Mouse (Mus musculus): Measurements from ENCODE around the gene Ust.

DNA sequence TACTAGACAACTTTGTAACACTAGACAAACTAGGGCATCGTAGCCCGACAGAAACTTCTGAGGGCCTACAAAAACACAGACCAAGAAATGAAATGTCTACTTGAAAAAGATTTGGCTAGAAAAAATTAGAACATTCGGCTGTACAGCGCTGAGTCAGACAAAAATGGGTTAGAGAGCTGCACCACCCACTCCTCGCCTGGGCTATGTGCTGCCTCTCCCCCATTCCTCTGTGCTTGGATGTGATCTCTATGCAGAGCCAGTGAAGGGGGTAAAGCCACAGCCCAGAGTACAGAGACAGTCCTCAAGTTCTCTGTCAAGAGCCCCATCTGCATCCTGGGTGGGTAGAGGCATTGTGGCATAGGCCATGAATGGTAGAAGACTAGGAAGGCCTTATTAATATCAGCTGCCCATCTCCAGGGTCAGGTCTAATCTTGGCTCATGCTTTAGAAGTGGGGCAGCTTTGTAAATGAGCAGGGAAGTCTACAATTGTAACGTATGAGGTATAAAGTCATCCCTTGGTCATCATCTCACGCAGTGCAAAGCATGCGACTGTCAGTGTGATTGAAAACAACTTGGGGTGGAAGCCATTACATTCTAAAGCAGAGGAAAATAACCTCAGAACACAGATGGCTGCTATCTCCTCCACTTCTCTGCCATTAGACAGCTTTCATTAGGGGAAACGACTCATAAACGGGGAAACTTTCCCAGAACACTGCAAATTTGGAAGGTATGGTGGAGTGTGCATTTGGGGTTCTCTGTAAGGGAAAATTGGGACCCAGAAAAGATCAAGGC lies 281.6 kb downstream of the Ust start:
- TF ChIP-seq POLR2A (IDR thresholded peaks at IDR 0.05; ENCODE audit: low read depth, low read length) (no peak), CTCF (conservative IDR thresholded peaks at IDR 0.05; ENCODE audit: insufficient read depth, insufficient read length, low read depth, low read length) (no peak)
